Mouse (Mus musculus): ENCODE data around the gene Clpsl2.

- TF ChIP-seq POLR2A (IDR thresholded peaks at IDR 0.05; ENCODE audit: extremely low read depth, insufficient read depth, low read length) (no peak), CTCF (IDR thresholded peaks at IDR 0.05; ENCODE audit: extremely low read depth, insufficient read depth, low read length) (no peak)
Measured at GRCm38 (mm10) chr17:28561613-28562012, 12.4 kb downstream of the Clpsl2 start.
